Mouse (Mus musculus) spleen, postnatal 10 days (tissue): ENCODE results near the gene Prkce.
A peak's percentile ranks its signal among the peaks of the same experiment; 100 is the strongest.

Experiments used
- DNase-seq, 2 experiments: peaks; one replicate each; pipeline ENCODE4 v3.0.0; 2021 to 2022; ENCODE audit warnings: low spot score in 2 of 2

Gene Prkce

GRCm38 (mm10) chr17:86225488-86226186 lies 58.1 kb downstream of the Prkce start:
- no peak for DNase-seq

DNA sequence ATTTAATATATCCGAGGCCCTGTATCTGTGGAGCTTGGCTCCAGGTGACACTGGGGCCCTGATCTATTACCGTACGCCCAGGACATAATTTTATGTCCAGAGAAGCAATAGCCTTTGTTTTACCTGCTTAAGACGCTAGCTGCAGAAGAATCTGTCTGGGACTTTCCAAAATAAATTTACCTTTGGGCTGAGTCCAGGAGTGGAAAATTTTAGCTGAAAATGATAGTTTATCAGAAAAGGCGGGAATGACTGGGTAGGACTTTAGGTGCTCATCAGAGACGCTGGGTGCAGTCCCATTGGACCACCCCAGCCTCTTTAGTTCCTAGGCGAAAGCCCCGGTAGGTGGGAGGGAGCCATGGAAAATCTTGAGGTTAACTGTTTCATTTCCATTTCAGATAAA lies 58.6 kb downstream of the Prkce start:
- no peak for DNase-seq

DNA sequence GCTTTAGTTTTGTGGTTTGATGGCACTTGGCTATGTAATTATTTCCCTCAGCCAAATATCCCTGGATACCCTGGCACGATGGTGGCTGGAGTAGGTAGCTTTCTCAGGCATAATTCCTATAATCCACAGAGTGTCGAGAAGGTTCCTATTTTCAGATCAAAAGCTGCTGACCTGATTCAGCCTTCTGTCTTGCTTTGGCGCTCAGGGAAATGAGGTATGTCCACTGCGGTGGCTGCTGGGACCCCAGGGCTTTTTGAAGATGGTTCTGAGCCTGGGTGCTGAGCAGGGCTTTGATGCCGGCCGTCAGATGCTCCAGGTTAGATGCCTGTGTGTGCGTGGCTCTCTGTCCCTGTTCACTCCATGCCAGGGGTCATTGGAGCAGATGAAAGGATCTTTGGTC lies 59.0 kb downstream of the Prkce start:
- DNase-seq: no peak

- DNase-seq: no peak
Observed at GRCm38 (mm10) chr17:86227389-86227788, 59.8 kb downstream of the Prkce start.

DNA sequence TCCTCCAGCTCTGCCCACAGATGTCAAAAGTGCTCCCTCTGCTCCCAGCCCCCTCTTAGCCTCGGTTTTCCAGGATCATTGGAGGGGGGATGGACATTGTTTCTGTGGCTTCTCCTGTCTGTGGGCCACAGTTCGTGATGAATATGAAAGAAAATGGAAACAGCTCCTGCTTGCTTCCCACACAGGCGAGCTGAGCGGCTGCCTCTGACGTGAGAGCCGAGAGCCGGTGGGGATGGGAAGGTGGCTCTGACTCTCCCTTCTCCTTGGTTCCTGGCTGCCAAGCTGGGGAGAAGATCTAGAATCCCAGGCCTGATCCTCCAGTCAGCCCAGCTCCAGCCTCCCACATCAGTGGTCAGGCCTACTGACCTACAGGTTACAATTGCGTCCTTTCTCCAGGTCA lies 61.3 kb downstream of the Prkce start:
- DNase-seq: no peak

DNA sequence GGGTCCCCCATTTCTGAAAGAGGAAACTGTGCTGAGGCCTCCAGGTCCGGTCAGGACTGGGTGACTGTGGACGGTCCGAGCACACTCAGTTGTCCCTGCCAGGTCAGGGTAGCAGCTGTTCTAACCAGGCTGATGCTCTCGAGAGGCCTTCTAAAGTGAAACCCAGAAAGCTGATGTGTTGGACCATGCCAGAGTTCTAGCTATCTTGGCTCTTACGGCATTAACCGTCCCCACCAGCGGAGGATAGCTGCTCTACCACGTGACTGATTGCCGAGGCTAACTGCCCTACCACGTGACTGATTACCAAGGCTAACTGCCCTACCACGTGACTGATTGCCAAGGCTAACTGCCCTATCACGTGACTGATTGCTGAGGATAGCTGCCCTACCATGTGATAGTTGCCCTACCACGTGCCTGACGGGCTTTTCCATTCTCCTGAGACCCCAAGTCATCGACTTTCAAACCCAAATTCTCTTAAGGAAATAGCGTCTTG lies 62.6 kb downstream of the Prkce start:
- DNase-seq: no peak

DNA sequence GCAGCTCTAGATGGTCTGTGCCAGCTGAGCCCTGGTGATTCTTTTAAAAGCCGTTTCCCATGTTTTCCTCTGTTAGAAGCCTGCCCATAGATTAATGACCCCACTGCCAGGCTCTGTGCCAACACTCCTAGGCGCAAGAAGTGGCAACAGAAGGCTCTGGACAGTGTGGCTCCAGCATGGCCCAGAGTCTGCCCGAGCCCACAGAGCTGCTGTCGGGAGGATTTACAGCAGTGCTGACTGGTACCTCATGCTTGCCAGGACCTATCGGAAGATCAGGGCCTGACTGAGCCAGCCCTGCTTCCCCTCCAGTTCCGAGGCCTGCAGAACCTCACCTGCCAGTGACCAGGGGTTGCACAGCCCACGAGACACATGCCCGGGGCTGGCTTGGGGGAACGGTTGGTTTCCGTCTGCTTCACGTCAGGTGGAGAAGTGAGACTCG lies 64.2 kb downstream of the Prkce start:
- DNase-seq: no peak

DNA sequence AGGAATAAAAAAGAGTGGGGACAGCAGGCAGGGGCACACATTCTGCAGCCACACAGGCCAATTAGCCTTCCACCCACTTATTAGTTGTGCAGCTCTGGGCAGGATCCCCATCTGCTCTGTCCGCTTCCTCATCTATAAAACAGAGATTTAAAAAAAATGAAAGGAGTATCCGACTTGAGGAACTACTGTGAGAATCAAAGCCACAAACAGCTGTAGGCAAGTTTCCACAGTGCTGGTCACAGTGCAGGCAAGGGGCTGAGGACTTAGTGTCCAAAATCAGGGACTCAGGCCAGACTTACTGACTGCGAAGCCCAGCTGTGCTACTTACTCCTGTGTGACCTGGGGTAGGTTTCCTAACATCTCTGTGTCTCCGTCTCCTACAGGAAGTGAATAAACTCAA lies 64.7 kb downstream of the Prkce start:
- no peak for DNase-seq

DNA sequence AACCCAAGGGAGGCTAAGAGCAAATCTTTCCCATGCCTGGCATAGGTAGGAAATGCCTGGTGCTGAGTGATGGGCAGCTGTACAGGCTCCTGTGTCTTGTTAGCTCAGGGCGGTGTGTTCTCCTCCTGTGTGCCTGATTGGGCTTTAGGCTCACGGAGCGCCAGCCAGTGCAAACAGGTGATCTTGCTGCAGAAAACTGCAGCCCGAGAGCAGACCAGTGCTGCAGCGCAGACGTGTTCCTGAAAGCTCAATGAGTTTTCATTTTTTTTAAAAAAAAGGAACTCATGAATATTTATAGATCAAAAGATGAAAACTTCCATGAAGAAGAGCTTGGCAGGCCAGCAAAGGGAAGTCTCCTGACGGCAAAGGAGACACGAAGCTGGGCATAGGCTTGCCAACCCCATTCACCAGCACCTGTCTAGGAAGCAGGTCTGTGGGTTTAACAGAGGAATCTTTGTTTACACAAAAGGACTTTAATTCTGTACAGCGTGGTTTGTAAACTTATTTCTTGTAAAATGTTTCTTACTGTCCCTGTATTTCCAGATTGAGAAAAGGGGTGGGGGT lies 67.1 kb downstream of the Prkce start:
- DNase-seq: no peak

DNA sequence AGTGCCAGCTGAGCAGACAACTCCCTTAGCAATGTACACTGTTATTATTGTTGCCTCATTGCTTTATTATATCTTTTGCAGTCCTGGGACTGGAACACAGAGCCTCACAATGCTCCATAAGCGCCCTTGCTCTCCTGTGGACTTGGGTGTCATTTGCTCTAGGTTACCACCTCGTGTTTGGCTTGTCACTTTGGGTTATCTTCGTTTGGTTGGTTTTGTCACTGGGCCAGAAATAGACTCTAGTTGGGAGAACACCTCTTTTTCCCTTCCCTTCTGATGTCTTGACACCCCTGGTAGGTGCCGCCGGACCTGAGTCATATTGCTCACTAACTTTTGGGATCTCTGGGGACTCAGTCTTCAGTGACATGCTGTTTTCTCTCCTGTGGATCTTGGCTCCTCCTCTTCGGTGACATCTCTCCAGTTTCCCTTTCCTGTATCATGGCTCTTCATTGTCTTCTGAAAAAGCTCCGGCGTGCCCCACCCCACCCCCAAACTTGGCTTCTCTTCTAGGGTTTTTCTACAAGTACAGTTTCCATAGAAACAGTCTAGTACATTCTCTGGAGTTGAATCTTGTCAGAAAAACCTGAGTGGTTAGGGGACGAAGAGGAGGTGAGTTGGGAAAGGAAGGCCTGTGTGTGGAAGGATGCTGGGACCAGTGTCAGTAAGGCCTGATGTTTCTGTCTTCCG lies 68.6 kb downstream of the Prkce start:
- DNase-seq: no peak

DNA sequence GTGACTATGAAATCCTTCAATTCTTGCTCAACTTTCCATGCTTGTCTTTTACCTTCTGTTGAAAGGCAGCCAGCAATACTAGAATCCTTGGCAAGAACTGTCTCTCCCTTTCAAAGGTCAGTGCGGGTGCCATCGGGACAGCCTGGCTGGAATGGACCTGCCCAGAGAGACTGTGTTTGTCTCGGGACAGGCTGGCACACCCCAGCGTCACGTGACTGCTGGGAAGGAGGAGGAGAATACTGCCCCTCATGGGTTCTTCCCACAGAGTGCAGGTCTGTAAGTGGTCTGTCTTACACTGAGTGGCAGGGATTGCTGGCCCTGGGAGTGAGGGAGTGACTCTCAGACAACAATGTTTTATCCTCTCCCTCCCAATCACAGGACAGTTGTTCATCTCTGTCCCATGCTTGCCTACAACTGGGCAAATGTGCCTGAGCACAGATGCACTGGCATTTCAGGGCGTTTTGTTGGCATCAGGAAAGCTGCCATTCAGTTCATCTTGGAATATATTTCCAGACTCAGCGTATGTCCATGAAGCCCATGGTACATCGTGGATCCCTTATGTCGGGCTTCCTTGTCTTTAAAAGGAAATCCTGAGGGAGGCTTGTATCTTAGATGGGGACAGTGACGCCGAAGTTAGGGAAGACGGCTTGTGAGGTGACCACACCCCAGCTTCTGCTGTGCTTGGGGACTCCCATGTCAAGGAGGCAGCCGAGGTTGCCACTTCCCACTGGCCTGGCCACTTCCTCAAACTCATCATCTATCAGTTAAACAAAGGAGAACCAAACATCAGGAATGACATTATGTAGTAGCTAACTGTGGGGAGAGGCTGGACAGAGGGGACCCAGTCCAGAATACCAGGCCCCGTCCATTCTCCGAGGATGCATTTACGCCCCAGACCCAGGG lies 69.5 kb downstream of the Prkce start:
- no peak for DNase-seq

DNA sequence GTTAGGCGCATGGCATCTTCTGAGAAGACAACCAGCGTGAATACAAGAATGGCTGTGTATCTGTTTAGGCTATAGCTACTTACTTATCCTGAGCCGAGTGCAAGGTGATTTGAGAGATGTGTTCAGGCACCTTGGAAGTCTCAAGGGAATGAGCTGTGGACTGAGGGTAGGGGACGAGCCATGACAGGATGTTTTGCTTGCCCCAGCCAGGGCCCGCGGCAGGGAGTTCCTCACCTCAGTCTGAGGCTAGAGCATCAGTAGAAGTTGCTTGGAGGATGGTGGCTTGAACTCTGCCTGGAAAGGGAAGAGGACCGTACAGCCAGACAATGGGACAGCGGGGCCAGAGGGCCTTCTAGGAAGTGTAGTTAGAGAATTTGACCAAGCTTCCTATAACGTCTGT lies 74.7 kb downstream of the Prkce start:
- DNase-seq: no peak

GRCm38 (mm10) chr17:86243109-86243527 lies 75.5 kb downstream of the Prkce start:
- peak in 1 of 2 experiments; percentile 31 for DNase-seq

DNA sequence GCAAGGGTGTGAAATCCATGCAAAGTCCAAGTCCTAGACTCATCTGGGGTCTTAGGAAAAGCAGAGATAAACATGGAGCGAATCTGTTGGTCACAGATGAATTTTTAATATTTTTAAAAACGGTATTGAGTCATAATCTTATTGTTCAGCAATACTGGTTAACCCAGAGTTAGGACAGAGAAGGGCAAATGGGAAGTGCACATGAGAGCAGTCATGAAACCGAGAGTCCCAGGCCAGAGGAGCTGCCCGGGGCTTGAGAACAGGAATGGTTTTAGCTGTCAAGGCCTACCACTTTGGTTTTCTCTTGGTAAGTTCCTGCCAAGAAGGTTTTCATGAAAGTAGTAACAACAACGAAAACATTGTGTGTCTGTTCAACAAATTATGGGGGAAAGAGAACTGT lies 76.8 kb downstream of the Prkce start:
- no peak for DNase-seq

DNA sequence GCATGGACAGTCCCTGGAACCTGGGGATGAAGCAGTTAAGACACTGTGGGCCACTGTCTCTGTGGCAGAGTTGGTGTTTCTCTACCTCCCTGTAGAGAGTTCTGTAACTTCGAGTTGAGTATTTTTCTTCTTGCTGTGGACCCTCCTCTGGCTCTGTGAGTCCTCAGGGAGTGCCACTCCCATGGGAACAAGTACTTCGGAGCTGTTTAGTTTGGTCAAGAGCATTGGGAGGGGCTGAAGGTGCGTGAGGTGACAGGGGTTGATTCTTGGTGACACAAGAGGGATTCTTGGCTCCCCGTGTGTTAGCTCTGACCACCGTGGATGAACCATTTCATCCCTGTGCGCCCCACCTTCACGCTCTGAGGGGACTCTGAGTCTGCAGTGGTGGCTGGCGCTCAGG lies 81.2 kb downstream of the Prkce start:
- no peak for DNase-seq

DNA sequence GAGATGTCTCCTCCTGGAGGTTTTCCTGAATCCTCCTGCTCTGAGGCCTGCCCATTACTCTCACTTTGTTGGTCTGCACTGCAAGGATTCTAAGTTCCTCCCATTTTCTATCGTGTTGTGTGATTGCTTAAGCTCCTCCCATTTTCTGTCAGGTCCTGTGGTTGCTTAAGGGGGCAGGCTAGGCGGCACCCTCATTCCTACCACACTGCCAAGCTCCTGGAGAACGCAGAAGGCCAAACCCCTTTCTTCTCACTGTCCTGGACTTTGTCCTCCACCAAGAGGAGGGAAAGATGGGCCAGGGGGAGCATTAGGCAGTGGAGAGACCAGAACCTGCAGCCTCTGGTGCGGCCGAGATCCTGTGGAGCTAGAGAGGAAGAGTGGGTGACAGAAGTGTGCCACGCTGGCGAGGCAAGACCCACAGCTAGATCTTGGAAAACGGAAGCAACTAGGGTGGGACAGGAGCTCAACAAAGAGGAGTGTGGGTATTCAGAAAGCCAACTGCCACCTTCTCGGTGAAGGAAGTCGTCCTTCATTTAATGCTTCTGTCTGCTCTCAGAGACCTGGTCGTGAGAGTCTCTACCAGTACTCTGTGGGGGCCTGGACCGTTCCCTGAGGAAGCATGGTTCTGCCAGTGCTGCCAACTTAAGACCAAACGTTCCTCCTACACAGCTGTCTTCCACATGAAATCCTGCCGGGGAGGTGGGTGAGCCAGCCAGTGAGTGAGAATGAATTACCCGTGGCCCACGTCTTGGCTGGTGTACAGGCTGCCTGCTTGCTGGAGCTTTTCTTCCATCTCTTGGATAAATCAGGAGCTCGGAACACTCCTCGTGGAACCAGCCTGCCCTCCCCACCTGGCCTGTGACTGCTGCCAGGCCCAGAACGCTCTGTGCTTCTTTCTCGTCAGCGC lies 82.2 kb downstream of the Prkce start:
- DNase-seq: no peak

DNA sequence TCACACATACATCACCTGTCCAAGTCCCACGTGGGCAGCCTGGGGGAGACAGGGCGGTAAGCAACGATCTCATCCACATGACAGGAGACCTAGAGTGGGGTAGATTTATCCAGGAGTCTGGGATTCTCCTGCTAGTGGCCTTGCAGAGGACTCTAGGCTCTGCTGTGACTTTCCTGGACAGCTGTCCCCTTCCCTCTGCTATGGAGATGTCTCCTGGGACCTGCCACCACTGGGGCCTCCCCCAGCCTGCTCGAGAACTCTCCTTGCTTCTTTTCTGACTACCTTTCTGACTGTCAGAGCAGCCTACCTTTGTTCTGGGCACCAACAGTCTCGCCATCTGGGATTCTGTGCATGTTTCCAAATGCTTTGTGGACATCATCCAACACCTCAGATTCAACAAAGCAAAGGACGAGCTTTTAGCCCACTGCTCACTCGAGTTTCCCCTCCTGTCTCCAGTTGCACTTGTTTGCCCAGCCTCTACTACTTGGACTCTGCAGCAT lies 82.9 kb downstream of the Prkce start:
- no peak for DNase-seq

DNA sequence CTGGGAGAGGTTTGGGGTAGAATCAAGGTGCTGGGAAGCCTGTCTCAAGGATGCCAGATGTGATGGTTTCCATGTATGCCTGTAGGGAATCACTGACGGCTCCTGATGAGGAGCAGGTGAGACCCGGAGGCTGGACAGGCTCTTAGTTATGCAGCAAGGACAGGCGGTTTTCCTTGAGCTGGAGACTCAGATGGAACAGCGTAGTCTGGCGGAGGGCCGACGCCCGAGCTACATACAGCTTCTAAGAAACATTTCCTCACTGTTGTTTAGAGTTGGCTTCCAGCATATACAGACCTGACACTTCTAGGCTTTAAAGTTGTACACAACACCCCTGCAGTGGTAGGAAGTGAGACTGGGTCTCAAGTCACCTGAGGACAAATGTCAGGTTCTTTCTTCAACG lies 86.3 kb downstream of the Prkce start:
- DNase-seq: no peak

GRCm38 (mm10) chr17:86254285-86254684 lies 86.7 kb downstream of the Prkce start:
- DNase-seq: no peak

DNA sequence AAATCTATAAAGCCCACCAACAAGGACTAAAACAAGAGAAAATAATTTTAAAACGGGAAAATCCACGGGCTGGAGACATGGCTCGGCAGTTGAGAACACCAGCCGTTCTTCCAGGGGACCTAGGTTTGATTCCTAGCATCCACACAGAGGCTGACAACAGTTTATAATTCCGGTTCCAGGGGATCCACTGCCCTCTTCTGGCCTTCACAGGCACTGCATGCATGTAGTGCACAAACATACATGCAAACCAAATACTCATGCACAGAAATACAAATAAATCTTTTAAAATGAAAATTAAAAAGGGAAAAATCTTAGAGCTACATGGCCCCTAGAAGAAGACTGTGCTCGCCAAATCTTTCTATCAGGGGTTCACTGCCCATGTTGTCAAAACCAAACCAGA lies 87.4 kb downstream of the Prkce start:
- no peak for DNase-seq

- no peak for DNase-seq
Observed at GRCm38 (mm10) chr17:86256730-86257131, 89.1 kb downstream of the Prkce start.
